Mouse (Mus musculus) hindbrain, embryonic 14.5 days (tissue): ENCODE measurements at regions not wholly inside any gene's neighbourhood (a gene's known extent, or its start where the extent isn't known, plus 50 kb on each side); places are given as distances from the start of the nearest gene placed in this dataset.

Experiments used
- ATAC-seq: fragments of 200-750 bp; cut with Nextera tagmentation; 2 replicates; pipeline ENCODE4 v1.8.0; 2017; ENCODE audit warnings: moderate number of reproducible peaks, mild to moderate bottlenecking, moderate TSS enrichment, moderate library complexity; ENCODE audit not compliant: low FRiP score
- DNase-seq: peaks from one replicate; pipeline ENCODE4 v3.0.0-alpha.2; 2015; ENCODE audit warnings: low spot score
- H3K27ac ChIP-seq: fragments of 300-500 bp; sonication (generic); 2 replicates; pipeline ENCODE4 v1.5.1; 2014; ENCODE audit warnings: mild to moderate bottlenecking, moderate library complexity
- H3K27me3 ChIP-seq: fragments of 300-500 bp; sonication (generic); 2 replicates; pipeline ENCODE4 v1.6.1; 2014; ENCODE audit warnings: mild to moderate bottlenecking, low read length, mixed read lengths; ENCODE audit not compliant: control insufficient read depth, insufficient read depth
- H3K36me3 ChIP-seq: fragments of 300-500 bp; sonication (generic); replicated peaks from 2 replicates; pipeline ENCODE4 v1.6.1; 2014; ENCODE audit not compliant: control insufficient read depth, insufficient read depth
- H3K4me1 ChIP-seq: fragments of 300-500 bp; sonication (generic); replicated peaks from 2 replicates; pipeline ENCODE4 v1.6.1; 2014; ENCODE audit warnings: antibody characterized with exemption, low read length, mixed read lengths; ENCODE audit not compliant: control insufficient read depth, insufficient read depth
- H3K4me2 ChIP-seq: fragments of 300-500 bp; sonication (generic); replicated peaks from 2 replicates; pipeline ENCODE4 v1.6.1; 2014; ENCODE audit warnings: mild to moderate bottlenecking, moderate library complexity
- H3K4me3 ChIP-seq: fragments of 300-500 bp; sonication (generic); replicated peaks from 2 replicates; pipeline ENCODE4 v1.5.1; 2014; ENCODE audit warnings: mild to moderate bottlenecking, low read length
- H3K9ac ChIP-seq: fragments of 300-500 bp; sonication (generic); 2 replicates; pipeline ENCODE4 v1.6.1; 2014
- H3K9me3 ChIP-seq: fragments of 300-500 bp; sonication (generic); 2 replicates; pipeline ENCODE4 v1.6.1; 2016; ENCODE audit warnings: low read length; ENCODE audit not compliant: control insufficient read depth
- WGBS: fragments of 180-500 bp; shearing (Covaris S2); extraction: QIAGEN DNeasy Blood & Tissue Kit; methylation state at CpG from one replicate; pipeline ENCODE4 v1.1.7; 2014; 5-methylcytosine and 5-hydroxymethylcytosine counted together

DNA sequence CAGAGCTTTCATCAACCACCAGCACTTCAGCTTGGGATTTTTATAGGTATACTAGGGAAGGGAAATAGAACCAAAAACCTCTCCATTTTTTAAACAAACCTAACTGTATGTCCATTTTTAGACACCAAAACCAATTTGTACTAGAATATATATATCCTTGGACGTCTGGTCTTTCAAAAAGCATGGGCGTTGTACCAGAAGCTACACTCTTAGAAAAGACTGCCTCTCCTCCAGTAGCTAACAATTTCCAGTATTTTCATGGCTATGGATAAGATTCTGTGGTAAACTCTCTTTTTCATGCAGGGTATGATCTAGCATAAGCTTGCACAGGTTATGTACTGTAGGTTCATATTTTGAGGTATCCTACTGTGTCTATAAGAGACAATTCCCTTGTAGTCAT, 219.1 kb upstream of the Nudt12 start:
- Histone ChIP-seq H3K4me1 (no peaks in the 10 kb centered on the region), H3K4me3 (no peak overlapping the region), H3K27ac (no peak overlapping the region), H3K4me2 (no peak overlapping the region), H3K9ac (no peak overlapping the region), H3K27me3 (no peaks in the 10 kb centered on the region), H3K36me3 (no peaks in the 10 kb centered on the region), H3K9me3 (no peaks in the 10 kb centered on the region)
- DNase-seq (no peak), ATAC-seq (no peak)
- WGBS = 88% methylated on average over 2 of the region's 2 CpGs
